Mouse (Mus musculus) midbrain, embryonic 11.5 days (tissue): ENCODE measurements around the gene Cyp27b1. TPM values are rescaled to one million over a fixed set of nuclear protein-coding genes. Genes with fewer than 3 reads are reported as not detected.

Experiments
- ATAC-seq: fragments of 200-750 bp; cut with Nextera tagmentation; 2 replicates; pipeline ENCODE4 v1.8.0; 2017; ENCODE audit warnings: moderate TSS enrichment, moderate library complexity; ENCODE audit not compliant: low FRiP score
- DNase-seq: peaks from one replicate; pipeline ENCODE4 v3.0.0; 2015; ENCODE audit warnings: low spot score; ENCODE audit errors: missing footprints
- H3K27ac ChIP-seq: fragments of 300-500 bp; sonication (generic); 2 replicates; pipeline ENCODE4 v1.5.1; 2014; ENCODE audit warnings: low read depth, low read length
- H3K27me3 ChIP-seq: fragments of 300-500 bp; sonication (generic); 2 replicates; pipeline ENCODE4 v1.6.1; 2014; ENCODE audit warnings: mild to moderate bottlenecking, low read length, moderate library complexity, mixed read lengths; ENCODE audit not compliant: control insufficient read depth, insufficient read depth
- H3K36me3 ChIP-seq: fragments of 300-500 bp; sonication (generic); 2 replicates; pipeline ENCODE4 v1.6.1; 2014; ENCODE audit warnings: mild to moderate bottlenecking, low read length, moderate library complexity, mixed read lengths; ENCODE audit not compliant: control insufficient read depth, insufficient read depth
- H3K4me1 ChIP-seq: fragments of 300-500 bp; sonication (generic); 2 replicates; pipeline ENCODE4 v1.6.1; 2014; ENCODE audit warnings: low read length; ENCODE audit not compliant: control insufficient read depth, insufficient read depth
- H3K4me2 ChIP-seq: fragments of 300-500 bp; sonication (generic); 2 replicates; pipeline ENCODE4 v1.6.1; 2014; ENCODE audit warnings: mild to moderate bottlenecking, moderate library complexity
- H3K4me3 ChIP-seq: fragments of 300-500 bp; sonication (generic); 2 replicates; pipeline ENCODE4 v1.5.1; 2014; ENCODE audit warnings: low read depth, low read length
- H3K9ac ChIP-seq: fragments of 300-500 bp; sonication (generic); 2 replicates; pipeline ENCODE4 v1.6.1; 2014; ENCODE audit warnings: low read length
- H3K9me3 ChIP-seq: fragments of 300-500 bp; sonication (generic); 2 replicates; pipeline ENCODE4 v1.6.1; 2016; ENCODE audit warnings: low read length; ENCODE audit not compliant: control insufficient read depth
- WGBS: fragments of 180-500 bp; shearing (Covaris S2); extraction: QIAGEN DNeasy Blood & Tissue Kit; methylation state at CpG from one replicate; pipeline ENCODE4 v1.1.7; 2014; 5-methylcytosine and 5-hydroxymethylcytosine counted together
- polyA plus RNA-seq: library from polyadenylated mRNA; unstranded; fragments of >200 nt; fragmentation: Nextera tagmentation; extraction: Ambion mirVana; gene quantifications from 2 replicates; pipeline ENCODE4 v1.2.1, GENCODE M21; 2014

Gene Cyp27b1
- not detected in 2 replicates for polyA plus RNA-seq

DNA sequence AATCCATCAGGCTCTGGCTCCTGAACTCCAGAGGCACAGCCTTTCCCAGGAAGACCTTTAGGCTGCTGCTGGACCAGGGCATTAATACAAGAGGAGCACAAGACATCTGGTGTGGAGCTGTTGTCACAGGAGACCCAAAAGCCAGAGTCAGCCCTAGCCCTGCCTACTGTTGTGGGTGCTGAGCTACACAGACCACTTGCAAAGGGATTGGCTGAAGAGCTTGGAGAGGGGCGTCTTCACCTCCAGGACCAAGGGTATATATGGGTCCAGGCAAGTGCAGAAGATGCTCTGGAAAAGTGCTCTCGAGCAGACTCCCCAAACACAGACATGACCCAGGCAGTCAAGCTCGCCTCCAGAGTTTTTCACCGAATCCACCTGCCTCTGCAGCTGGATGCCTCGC is at the start of gene Cyp27b1:
TSS of gene Cyp27b1 (plus strand) at position 297 of the 400 bp plus-strand sequence.
- WGBS = 29% methylated on average over 5 of the region's 5 CpGs
- H3K36me3 ChIP-seq = no peaks in the 10 kb centered on the region
- no peak within 1 kb of the TSS; the same call in 1 of the 2 replicates for H3K4me2 ChIP-seq
- peaks cover 7% of the 10 kb centered on the region for H3K4me1 ChIP-seq
- no peak for ATAC-seq
- H3K27ac ChIP-seq = no peak within 1 kb of the TSS
- peaks cover 39% of the 10 kb centered on the region for H3K27me3 ChIP-seq
- no peak within 1 kb of the TSS for H3K9ac ChIP-seq
- H3K9me3 ChIP-seq = no peaks in the 10 kb centered on the region
- H3K4me3 ChIP-seq = peak within 1 kb of the TSS; percentile 0; the same call in 1 of the 2 replicates
- no peak for DNase-seq

GRCm38 (mm10) chr10:127000529-127000928 is 47.5 kb upstream of the Cyp27b1 start, which contains the start of gene Avil:
Gene Avil (plus strand): TSS chr10:127000709.
- Histone ChIP-seq H3K4me2 (no peak within 1 kb of the TSS), H3K9ac (no peak within 1 kb of the TSS), H3K27me3 (no peaks in the 10 kb centered on the region), H3K27ac (no peak within 1 kb of the TSS), H3K9me3 (no peaks in the 10 kb centered on the region), H3K4me1 (no peaks in the 10 kb centered on the region), H3K36me3 (peaks cover 8% of the 10 kb centered on the region), H3K4me3 (no peak within 1 kb of the TSS)
- 91% methylated on average over 5 of the region's 5 CpGs for WGBS
- no peak for ATAC-seq
- DNase-seq = no peak

GRCm38 (mm10) chr10:127001297-127001696 is 46.8 kb upstream of the Cyp27b1 start:
- H3K4me1 ChIP-seq = no peaks in the 10 kb centered on the region

DNA sequence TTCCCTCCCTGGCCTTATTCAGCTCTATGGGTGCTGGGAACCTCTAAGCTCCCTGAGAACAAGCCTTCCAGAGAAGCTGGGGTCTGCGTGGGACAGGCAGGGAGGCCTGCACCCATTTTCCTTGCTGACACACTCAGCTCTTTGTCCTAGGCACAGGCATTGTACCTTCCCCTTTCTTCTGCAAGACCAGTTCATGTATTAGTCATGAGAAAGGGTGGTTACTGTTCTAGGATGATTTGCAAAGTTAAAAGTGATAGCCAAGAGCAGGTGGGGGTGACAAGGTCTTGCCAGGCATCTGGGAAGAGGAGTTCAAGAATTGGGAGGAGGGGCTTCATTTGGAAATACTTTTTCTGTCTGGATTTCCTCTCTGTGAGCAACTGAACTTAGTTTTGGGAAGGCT is 46.0 kb upstream of the Cyp27b1 start:
- Histone ChIP-seq H3K4me1 (no peaks in the 10 kb centered on the region), H3K27me3 (no peaks in the 10 kb centered on the region), H3K4me2 (no peak overlapping the region), H3K9ac (no peak overlapping the region), H3K9me3 (no peaks in the 10 kb centered on the region), H3K36me3 (peaks cover 8% of the 10 kb centered on the region), H3K4me3 (no peak overlapping the region), H3K27ac (no peak overlapping the region)
- 86% methylated on average over 1 of the region's 1 CpGs for WGBS
- no peak for DNase-seq
- no peak for ATAC-seq

More at GRCm38 (mm10) chr10:127001297-127001696, 46.8 kb upstream of the Cyp27b1 start:
- ATAC-seq (no peak), DNase-seq (no peak)
- Histone ChIP-seq H3K4me2 (no peak overlapping the region), H3K9me3 (no peaks in the 10 kb centered on the region), H3K27me3 (no peaks in the 10 kb centered on the region), H3K27ac (no peak overlapping the region), H3K36me3 (peaks cover 8% of the 10 kb centered on the region), H3K4me3 (no peak overlapping the region), H3K9ac (no peak overlapping the region)
- 91% methylated on average over 9 of the region's 9 CpGs for WGBS

- Histone ChIP-seq H3K4me1 (no peaks in the 10 kb centered on the region), H3K9ac (no peak overlapping the region), H3K4me3 (no peak overlapping the region), H3K27me3 (no peaks in the 10 kb centered on the region), H3K4me2 (no peak overlapping the region), H3K9me3 (no peaks in the 10 kb centered on the region), H3K36me3 (peaks cover 5% of the 10 kb centered on the region; the same call in 1 of the 2 replicates), H3K27ac (no peak overlapping the region)
- WGBS = 92% methylated on average over 5 of the region's 5 CpGs
- DNase-seq = no peak
- no peak for ATAC-seq
Measured at GRCm38 (mm10) chr10:127002765-127003164, 45.3 kb upstream of the Cyp27b1 start.

DNA sequence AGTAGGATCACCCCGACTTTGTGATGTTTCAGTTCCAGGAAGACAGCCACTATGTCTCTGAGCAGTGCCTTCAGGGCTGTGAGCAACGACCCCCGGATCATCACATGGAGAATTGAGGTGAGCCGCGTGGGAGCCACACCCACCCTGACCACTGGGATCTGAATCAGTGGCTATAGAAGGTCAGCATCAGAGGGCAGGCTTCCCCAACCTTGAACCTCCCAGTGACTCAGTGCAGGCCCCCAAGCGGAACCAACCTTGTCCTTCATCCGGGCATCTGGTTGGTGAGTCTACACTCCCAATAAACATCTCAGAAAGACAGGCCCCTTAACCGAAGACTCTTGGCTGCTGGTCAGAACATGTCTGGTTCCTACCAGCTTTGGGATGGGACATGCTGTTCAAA is 44.7 kb upstream of the Cyp27b1 start:
- Histone ChIP-seq H3K4me2 (no peak overlapping the region), H3K36me3 (peaks cover 5% of the 10 kb centered on the region; the same call in 1 of the 2 replicates), H3K4me1 (no peaks in the 10 kb centered on the region), H3K4me3 (no peak overlapping the region), H3K27me3 (no peaks in the 10 kb centered on the region), H3K27ac (no peak overlapping the region), H3K9ac (no peak overlapping the region), H3K9me3 (no peaks in the 10 kb centered on the region)
- ATAC-seq = no peak
- no peak for DNase-seq
- WGBS = 87% methylated on average over 8 of the region's 8 CpGs

GRCm38 (mm10) chr10:127003806-127004205 is 44.2 kb upstream of the Cyp27b1 start:
- Histone ChIP-seq H3K36me3 (peaks cover 5% of the 10 kb centered on the region; the same call in 1 of the 2 replicates), H3K4me2 (no peak overlapping the region), H3K27me3 (no peaks in the 10 kb centered on the region), H3K4me3 (no peak overlapping the region), H3K9ac (no peak overlapping the region), H3K27ac (no peak overlapping the region), H3K9me3 (no peaks in the 10 kb centered on the region), H3K4me1 (no peaks in the 10 kb centered on the region)
- WGBS = 69% methylated on average over 7 of the region's 7 CpGs
- DNase-seq (no peak), ATAC-seq (no peak)

GRCm38 (mm10) chr10:127016488-127016887 is 31.6 kb upstream of the Cyp27b1 start:
- Histone ChIP-seq H3K4me2 (no peak overlapping the region), H3K36me3 (no peaks in the 10 kb centered on the region), H3K27ac (no peak overlapping the region), H3K27me3 (no peaks in the 10 kb centered on the region), H3K4me3 (no peak overlapping the region), H3K9me3 (no peaks in the 10 kb centered on the region), H3K4me1 (no peaks in the 10 kb centered on the region), H3K9ac (no peak overlapping the region)
- DNase-seq (peak; percentile 76), ATAC-seq (no peak)
- WGBS = 59% methylated on average over 5 of the region's 5 CpGs

DNA sequence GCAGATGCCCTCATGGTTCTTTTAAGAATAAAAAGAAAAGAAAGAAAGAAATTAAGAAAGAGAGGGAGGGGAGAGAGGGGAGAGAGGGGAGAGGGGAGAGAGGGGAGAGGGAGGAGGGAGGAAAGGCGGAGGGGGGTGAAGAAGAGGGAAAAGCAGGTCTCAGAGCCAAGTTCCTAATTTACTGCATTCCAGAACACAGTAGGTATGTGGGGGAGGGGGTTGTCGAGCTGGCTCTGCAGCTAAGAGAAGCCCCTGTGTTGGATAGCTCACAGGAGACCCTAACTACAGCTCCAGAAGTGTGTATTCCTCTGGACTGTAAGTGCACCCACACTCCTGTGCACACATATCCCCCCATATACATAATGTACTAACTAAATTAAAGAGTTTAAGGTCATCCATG is 31.0 kb upstream of the Cyp27b1 start:
- H3K4me3 ChIP-seq = no peak overlapping the region
- 20% methylated on average over 2 of the region's 2 CpGs for WGBS
- ATAC-seq = no peak
- DNase-seq = peak; percentile 81
- no peaks in the 10 kb centered on the region for H3K9me3 ChIP-seq
- H3K4me1 ChIP-seq = no peaks in the 10 kb centered on the region
- no peak overlapping the region for H3K4me2 ChIP-seq
- no peak overlapping the region for H3K9ac ChIP-seq
- no peaks in the 10 kb centered on the region for H3K27me3 ChIP-seq
- no peaks in the 10 kb centered on the region; the same call in 1 of the 2 replicates for H3K36me3 ChIP-seq
- H3K27ac ChIP-seq = no peak overlapping the region
